Mouse (Mus musculus) liver, postnatal 0 days (tissue): ENCODE results near the gene Kcnf1. TPM values are rescaled to one million over a fixed set of nuclear protein-coding genes. Genes with fewer than 3 reads are reported as not detected.

Experiments
- ATAC-seq: fragments of 200-750 bp; cut with Nextera tagmentation; 2 replicates; pipeline ENCODE4 v1.8.0; 2017; ENCODE audit warnings: mild to moderate bottlenecking, moderate library complexity
- DNase-seq: peaks from one replicate; pipeline ENCODE4 v3.0.0-alpha.2; 2016
- H3K27ac ChIP-seq: fragments of 300-500 bp; sonication (generic); 2 replicates; pipeline ENCODE4 v1.5.1; 2014; ENCODE audit warnings: antibody characterized with exemption, moderate library complexity, mild to moderate bottlenecking, low read depth
- H3K27me3 ChIP-seq: fragments of 300-500 bp; sonication (generic); 2 replicates; pipeline ENCODE4 v1.6.1; 2014; ENCODE audit warnings: low read length, control low read depth, mixed read lengths; ENCODE audit not compliant: insufficient read depth
- H3K36me3 ChIP-seq: fragments of 300-500 bp; sonication (generic); replicated peaks from 2 replicates; pipeline ENCODE4 v1.6.1; 2014; ENCODE audit warnings: mild to moderate bottlenecking, control low read depth, low read length, moderate library complexity, mixed read lengths; ENCODE audit not compliant: insufficient read depth
- H3K4me1 ChIP-seq: fragments of 300-500 bp; sonication (generic); 2 replicates; pipeline ENCODE4 v1.6.1; 2014; ENCODE audit warnings: antibody characterized with exemption, mild to moderate bottlenecking, control low read depth; ENCODE audit not compliant: insufficient read depth
- H3K4me2 ChIP-seq: fragments of 300-500 bp; sonication (generic); 2 replicates; pipeline ENCODE4 v1.6.1; 2014; ENCODE audit warnings: low read depth, mild to moderate bottlenecking, low read length, moderate library complexity, mixed read lengths
- H3K4me3 ChIP-seq: fragments of 300-500 bp; sonication (generic); 2 replicates; pipeline ENCODE4 v1.5.1; 2014; ENCODE audit warnings: low read depth, low read length
- H3K9ac ChIP-seq: fragments of 300-500 bp; sonication (generic); replicated peaks from 2 replicates; pipeline ENCODE4 v1.6.1; 2014; ENCODE audit warnings: mild to moderate bottlenecking, moderate library complexity
- H3K9me3 ChIP-seq: fragments of 300-500 bp; sonication (generic); 2 replicates; pipeline ENCODE4 v1.6.1; 2016; ENCODE audit warnings: mild to moderate bottlenecking, control low read depth, low read length, mixed read lengths
- CTCF ChIP-seq: sonication (generic); IDR thresholded peaks from 2 replicates; pipeline ENCODE4 v1.5.1; 2016; ENCODE audit warnings: antibody characterized with exemption, low read depth
- EP300 ChIP-seq: IDR thresholded peaks from 2 replicates; pipeline ENCODE4 v1.6.1; 2016; ENCODE audit warnings: antibody characterized with exemption, low read depth, mild to moderate bottlenecking
- WGBS: fragments of 180-500 bp; shearing (Covaris S2); extraction: QIAGEN DNeasy Blood & Tissue Kit; methylation state at CpG from one replicate; pipeline ENCODE4 v1.1.7; 2014; ENCODE audit not compliant: insufficient replicate concordance; 5-methylcytosine and 5-hydroxymethylcytosine counted together
- polyA plus RNA-seq: library from polyadenylated mRNA; unstranded; fragments of >200 nt; fragmentation: Nextera tagmentation; extraction: Ambion mirVana; gene quantifications from 2 replicates; pipeline ENCODE4 v1.2.1, GENCODE M21; 2015

Gene Kcnf1
- polyA plus RNA-seq, 1 experiment from 2014 or later: 0.14 TPM

GRCm38 (mm10) chr12:17184303-17184775 is 7.7 kb upstream of the Kcnf1 start:
- TF ChIP-seq EP300: no peak
- TF ChIP-seq CTCF: no peak
- Histone ChIP-seq H3K27me3 (no peaks in the 10 kb centered on the region), H3K4me1 (no peaks in the 10 kb centered on the region), H3K4me3 (no peak overlapping the region), H3K27ac (no peak overlapping the region), H3K4me2 (no peak overlapping the region), H3K9me3 (no peaks in the 10 kb centered on the region), H3K36me3 (no peaks in the 10 kb centered on the region), H3K9ac (no peak overlapping the region)
- DNase-seq (no peak), ATAC-seq (no peak; the same call in 1 of the 2 replicates)
- WGBS: 19% methylated on average over 7 of the region's 7 CpGs

- H3K4me3 ChIP-seq: no peak overlapping the region
- H3K9me3 ChIP-seq: no peaks in the 10 kb centered on the region
- no peak for ATAC-seq
- WGBS: 41% methylated on average over 10 of the region's 10 CpGs
- TF ChIP-seq CTCF: no peak
- H3K27ac ChIP-seq: no peak overlapping the region
- H3K4me1 ChIP-seq: no peaks in the 10 kb centered on the region
- H3K27me3 ChIP-seq: no peaks in the 10 kb centered on the region
- no peak overlapping the region for H3K4me2 ChIP-seq
- H3K36me3 ChIP-seq: no peaks in the 10 kb centered on the region
- H3K9ac ChIP-seq: no peak overlapping the region
- DNase-seq: no peak
Measured at GRCm38 (mm10) chr12:17183788-17184187, 7.1 kb upstream of the Kcnf1 start.

GRCm38 (mm10) chr12:17176041-17176756 is 489 bp downstream of the Kcnf1 start:
- ATAC-seq: no peak
- Histone ChIP-seq H3K4me1 (no peaks in the 10 kb centered on the region), H3K27ac (no peak overlapping the region), H3K4me2 (peak overlapping the region; percentile 22; the same call in 1 of the 2 replicates), H3K4me3 (no peak overlapping the region), H3K9ac (no peak overlapping the region), H3K9me3 (no peaks in the 10 kb centered on the region), H3K36me3 (no peaks in the 10 kb centered on the region), H3K27me3 (peaks cover 25% of the 10 kb centered on the region)
- WGBS: 1% methylated on average over 52 of the region's 54 CpGs
- no peak for TF ChIP-seq EP300
- 0 out of 2 replicates have a peak, but pooled peaks have one; percentile 2 for TF ChIP-seq CTCF
- no peak for DNase-seq

GRCm38 (mm10) chr12:17175531-17175951 is 1.1 kb downstream of the Kcnf1 start:
- H3K36me3 ChIP-seq: no peaks in the 10 kb centered on the region
- H3K4me3 ChIP-seq: no peak overlapping the region
- TF ChIP-seq CTCF (no peak), EP300 (no peak)
- WGBS: 21% methylated on average over 22 of the region's 25 CpGs
- peaks cover 25% of the 10 kb centered on the region for H3K27me3 ChIP-seq
- ATAC-seq (no peak), DNase-seq (no peak)
- H3K4me2 ChIP-seq: no peak overlapping the region
- no peaks in the 10 kb centered on the region for H3K4me1 ChIP-seq
- H3K27ac ChIP-seq: no peak overlapping the region
- no peaks in the 10 kb centered on the region for H3K9me3 ChIP-seq
- no peak overlapping the region for H3K9ac ChIP-seq

GRCm38 (mm10) chr12:17175124-17175523 is 1.6 kb downstream of the Kcnf1 start:
- H3K4me1 ChIP-seq: no peaks in the 10 kb centered on the region
- H3K27me3 ChIP-seq: peaks cover 25% of the 10 kb centered on the region
- DNase-seq (no peak), ATAC-seq (no peak)
- TF ChIP-seq EP300: no peak
- TF ChIP-seq CTCF: no peak
- WGBS: 64% methylated on average over 20 of the region's 20 CpGs
- no peaks in the 10 kb centered on the region for H3K36me3 ChIP-seq
- no peak overlapping the region for H3K9ac ChIP-seq
- no peaks in the 10 kb centered on the region for H3K9me3 ChIP-seq
- no peak overlapping the region for H3K4me3 ChIP-seq
- no peak overlapping the region for H3K4me2 ChIP-seq
- H3K27ac ChIP-seq: no peak overlapping the region

GRCm38 (mm10) chr12:17174134-17174893 is 2.4 kb downstream of the Kcnf1 start:
- Histone ChIP-seq H3K4me2 (no peak overlapping the region), H3K4me1 (no peaks in the 10 kb centered on the region), H3K36me3 (no peaks in the 10 kb centered on the region), H3K9ac (no peak overlapping the region), H3K4me3 (no peak overlapping the region), H3K9me3 (no peaks in the 10 kb centered on the region), H3K27me3 (peaks cover 25% of the 10 kb centered on the region), H3K27ac (no peak overlapping the region)
- ATAC-seq: no peak
- TF ChIP-seq EP300: no peak
- TF ChIP-seq CTCF: no peak
- WGBS: 70% methylated on average over 10 of the region's 10 CpGs
- DNase-seq: no peak
